Mouse (Mus musculus): ENCODE data around the gene 3110082J24Rik.

DNA sequence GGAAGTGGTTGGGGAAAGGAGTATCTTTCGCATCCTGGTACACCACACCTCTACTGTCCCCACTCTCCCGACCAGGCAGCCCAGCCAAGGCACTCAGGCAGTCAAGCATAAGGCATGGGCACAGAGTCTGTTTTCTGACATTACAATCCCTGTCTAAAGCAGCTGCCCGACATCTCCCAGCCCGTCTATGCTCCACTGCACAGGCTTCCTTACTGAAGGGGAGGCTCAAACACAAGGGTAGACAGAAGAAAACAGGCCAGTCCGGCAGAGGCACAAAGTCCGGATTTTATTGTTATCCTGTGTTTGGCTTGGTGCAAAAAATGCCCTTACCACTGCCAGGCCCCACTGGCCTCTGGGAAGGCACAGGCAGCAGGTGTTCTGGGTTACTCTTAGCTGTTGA lies 13.3 kb upstream of the 3110082J24Rik start:
- TF ChIP-seq POLR2A (IDR thresholded peaks at IDR 0.05; ENCODE audit: low read depth, low read length) (no peak), CTCF (conservative IDR thresholded peaks at IDR 0.05; ENCODE audit: insufficient read depth, insufficient read length, low read depth, low read length) (no peak)

Data from kidney, adult 2 months (tissue).